Mouse (Mus musculus): ENCODE data around the gene Timd2. TPM values are rescaled to one million over a fixed set of nuclear protein-coding genes. Genes with fewer than 3 reads are reported as not detected.

Timd2 gene
- polyA plus RNA-seq, 1 experiment from 2014 or later: 0.14 TPM

Other genes starting within 250 kb of the Timd2 start
- gene Gm12169, start 182.8 kb downstream of the Timd2 start, polyA plus RNA-seq (2016; fragmentation: Nextera tagmentation; extraction: Ambion mirVana): not detected in 2 replicates
- gene BC053393, start 135.5 kb downstream of the Timd2 start, polyA plus RNA-seq (2016; fragmentation: Nextera tagmentation; extraction: Ambion mirVana): 0.24 and 0.38 TPM in 2 replicates
- gene Dppa1, start 77.8 kb downstream of the Timd2 start, polyA plus RNA-seq (2016; fragmentation: Nextera tagmentation; extraction: Ambion mirVana): not detected in 2 replicates
- not detected in 2 replicates for gene Havcr1, start 28.0 kb upstream of the Timd2 start, polyA plus RNA-seq (2016; fragmentation: Nextera tagmentation; extraction: Ambion mirVana)
- gene Timd4, start 103.7 kb upstream of the Timd2 start, polyA plus RNA-seq (2016; fragmentation: Nextera tagmentation; extraction: Ambion mirVana): 0.23 TPM in 1 of 2 replicates, not detected in the other